Mouse (Mus musculus) heart, embryonic 16.5 days (tissue): Measurements from ENCODE around the gene Morn4. TPM values are rescaled to one million over a fixed set of nuclear protein-coding genes. Genes with fewer than 3 reads are reported as not detected.
A peak's percentile ranks its signal among the peaks of the same experiment; 100 is the strongest.

ENCODE experiments used
- ATAC-seq: fragments of 200-750 bp; cut with Nextera tagmentation; replicated peaks from 2 replicates; pipeline ENCODE4 v1.8.0; 2017; ENCODE audit warnings: moderate number of reproducible peaks; ENCODE audit not compliant: insufficient read depth, low FRiP score; ENCODE audit errors: extremely low read depth
- H3K27ac ChIP-seq: fragments of 300-500 bp; sonication (generic); 2 replicates; pipeline ENCODE4 v1.5.1; 2014; ENCODE audit warnings: mild to moderate bottlenecking, low read length, control low read depth, moderate library complexity
- H3K27me3 ChIP-seq: fragments of 300-500 bp; sonication (generic); 2 replicates; pipeline ENCODE4 v1.6.1; 2014; ENCODE audit warnings: low read length, mixed read lengths; ENCODE audit not compliant: control insufficient read depth, insufficient read depth
- H3K36me3 ChIP-seq: fragments of 300-500 bp; sonication (generic); 2 replicates; pipeline ENCODE4 v1.6.1; 2014; ENCODE audit not compliant: control insufficient read depth, insufficient read depth
- H3K4me1 ChIP-seq: fragments of 300-500 bp; sonication (generic); 2 replicates; pipeline ENCODE4 v1.6.1; 2014; ENCODE audit warnings: low read length, mixed read lengths; ENCODE audit not compliant: control insufficient read depth, insufficient read depth
- H3K4me2 ChIP-seq: fragments of 300-500 bp; sonication (generic); 2 replicates; pipeline ENCODE4 v1.6.1; 2014; ENCODE audit warnings: low read depth, mild to moderate bottlenecking, control low read depth, low read length
- H3K4me3 ChIP-seq: fragments of 300-500 bp; sonication (generic); 2 replicates; pipeline ENCODE4 v1.5.1; 2014; ENCODE audit warnings: mild to moderate bottlenecking, control low read depth, low read length
- H3K9ac ChIP-seq: fragments of 300-500 bp; sonication (generic); 2 replicates; pipeline ENCODE4 v1.6.1; 2014; ENCODE audit warnings: low read length, control low read depth
- H3K9me3 ChIP-seq: fragments of 300-500 bp; sonication (generic); replicated peaks from 2 replicates; pipeline ENCODE4 v1.6.1; 2016; ENCODE audit warnings: low read length; ENCODE audit not compliant: control insufficient read depth
- WGBS: fragments of 180-500 bp; shearing (Covaris S2); extraction: QIAGEN DNeasy Blood & Tissue Kit; methylation state at CpG from one replicate; pipeline ENCODE4 v1.1.7; 2014; 5-methylcytosine and 5-hydroxymethylcytosine counted together
- polyA plus RNA-seq: library from polyadenylated mRNA; unstranded; fragments of >200 nt; fragmentation: Nextera tagmentation; extraction: Ambion mirVana; gene quantifications from 2 replicates; pipeline ENCODE4 v1.2.1, GENCODE M21; 2015

The Morn4 gene
- 9.1 and 10.6 TPM in 2 replicates for polyA plus RNA-seq

DNA sequence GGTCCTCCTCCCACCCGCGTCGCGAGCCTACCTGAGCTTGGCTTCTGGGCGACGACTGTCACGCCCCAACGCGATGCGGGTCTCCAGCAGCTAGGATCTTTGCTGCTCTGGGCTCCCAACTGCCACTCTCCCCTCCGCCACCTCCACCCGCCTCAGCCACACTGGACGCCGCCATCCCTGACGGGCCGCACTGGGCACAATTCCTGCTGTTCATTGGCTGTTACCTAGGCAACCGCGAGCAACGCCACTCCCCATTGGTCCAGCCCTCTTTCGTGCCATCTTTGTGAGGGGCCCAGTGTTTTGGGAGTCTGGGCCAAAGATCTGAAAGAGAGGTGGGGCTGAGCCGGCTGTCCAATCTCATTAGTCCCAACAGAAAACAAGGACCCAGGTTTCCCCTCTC is at the start of gene Morn4:
TSS of gene Morn4 (minus strand) at position 192 of the 400 bp plus-strand sequence.
- ATAC-seq: peak; percentile 24; the same call in 1 of the 2 replicates
- Histone ChIP-seq H3K9ac (peak within 1 kb of the TSS; percentile 72), H3K4me1 (peaks cover 17% of the 10 kb centered on the region), H3K4me3 (peak within 1 kb of the TSS; percentile 74), H3K27ac (no peak within 1 kb of the TSS), H3K9me3 (no peaks in the 10 kb centered on the region), H3K36me3 (no peaks in the 10 kb centered on the region), H3K27me3 (no peaks in the 10 kb centered on the region), H3K4me2 (peak within 1 kb of the TSS; percentile 93)
- WGBS: 1% methylated on average over 21 of the region's 21 CpGs

DNA sequence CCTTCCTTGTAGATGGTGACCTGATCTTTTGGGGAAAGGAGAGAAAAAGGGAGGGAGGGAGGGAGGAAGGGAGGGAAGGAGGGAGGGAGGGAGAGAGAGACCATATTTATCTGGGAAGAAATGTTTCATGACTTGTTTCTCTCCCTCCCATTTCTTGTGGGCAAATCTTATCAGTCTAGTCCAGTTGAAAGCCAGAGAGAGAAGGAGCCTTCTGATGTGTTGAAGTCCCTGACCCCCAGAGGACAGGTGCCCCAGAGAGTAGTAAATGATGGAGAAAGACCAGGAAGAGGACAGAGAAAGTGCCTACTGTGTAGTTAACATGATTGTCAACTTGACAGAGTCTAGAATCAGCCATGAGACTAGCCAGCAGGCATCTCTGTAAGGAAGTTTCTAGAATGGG is 48.9 kb upstream of the Morn4 start:
- Histone ChIP-seq H3K9me3 (no peaks in the 10 kb centered on the region), H3K27me3 (no peaks in the 10 kb centered on the region), H3K9ac (no peak overlapping the region), H3K27ac (no peak overlapping the region), H3K36me3 (no peaks in the 10 kb centered on the region), H3K4me3 (no peak overlapping the region), H3K4me2 (no peak overlapping the region), H3K4me1 (peaks cover 1% of the 10 kb centered on the region)
- ATAC-seq: no peak

DNA sequence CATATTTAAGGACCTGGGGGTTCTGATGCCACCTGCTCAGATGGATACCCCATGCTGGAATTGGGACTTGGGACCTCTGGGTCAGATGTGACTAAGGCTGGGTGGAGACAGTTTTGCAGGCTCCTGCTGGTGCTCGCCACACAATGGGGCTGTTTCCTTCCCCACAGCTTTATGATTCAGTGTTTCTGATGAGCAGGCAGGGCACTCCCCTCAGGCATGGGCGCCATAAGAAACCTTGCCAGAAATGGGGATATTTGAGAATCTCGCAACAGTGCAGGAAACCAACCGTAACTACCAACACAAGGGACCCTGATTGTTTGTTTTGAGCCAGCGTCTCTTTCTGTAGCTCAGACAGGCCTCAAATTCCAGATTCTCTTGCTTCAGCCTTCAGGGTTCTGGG is 44.9 kb upstream of the Morn4 start:
- no peak for ATAC-seq
- Histone ChIP-seq H3K9ac (no peak overlapping the region), H3K27ac (no peak overlapping the region), H3K4me3 (no peak overlapping the region), H3K27me3 (no peaks in the 10 kb centered on the region), H3K4me1 (peaks cover 25% of the 10 kb centered on the region), H3K4me2 (no peak overlapping the region), H3K36me3 (no peaks in the 10 kb centered on the region), H3K9me3 (no peaks in the 10 kb centered on the region)
- 71% methylated on average over 5 of the region's 5 CpGs for WGBS

DNA sequence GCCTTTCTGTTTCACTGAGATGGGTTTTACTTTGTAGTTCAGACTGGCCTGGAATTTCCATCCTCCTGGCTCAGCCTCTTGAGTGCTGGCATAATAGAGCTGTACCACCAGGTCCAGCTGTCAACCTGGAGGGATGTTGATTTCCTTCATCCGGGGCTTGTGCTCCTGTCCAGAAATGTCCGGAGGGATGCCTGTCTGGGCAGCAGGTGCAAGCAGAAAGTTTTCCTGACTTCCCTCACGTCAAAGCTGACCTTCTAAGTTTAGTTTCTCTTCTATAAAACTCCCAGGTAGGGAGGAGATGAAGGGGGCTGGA is 44.1 kb upstream of the Morn4 start:
- 63% methylated on average over 3 of the region's 3 CpGs for WGBS

DNA sequence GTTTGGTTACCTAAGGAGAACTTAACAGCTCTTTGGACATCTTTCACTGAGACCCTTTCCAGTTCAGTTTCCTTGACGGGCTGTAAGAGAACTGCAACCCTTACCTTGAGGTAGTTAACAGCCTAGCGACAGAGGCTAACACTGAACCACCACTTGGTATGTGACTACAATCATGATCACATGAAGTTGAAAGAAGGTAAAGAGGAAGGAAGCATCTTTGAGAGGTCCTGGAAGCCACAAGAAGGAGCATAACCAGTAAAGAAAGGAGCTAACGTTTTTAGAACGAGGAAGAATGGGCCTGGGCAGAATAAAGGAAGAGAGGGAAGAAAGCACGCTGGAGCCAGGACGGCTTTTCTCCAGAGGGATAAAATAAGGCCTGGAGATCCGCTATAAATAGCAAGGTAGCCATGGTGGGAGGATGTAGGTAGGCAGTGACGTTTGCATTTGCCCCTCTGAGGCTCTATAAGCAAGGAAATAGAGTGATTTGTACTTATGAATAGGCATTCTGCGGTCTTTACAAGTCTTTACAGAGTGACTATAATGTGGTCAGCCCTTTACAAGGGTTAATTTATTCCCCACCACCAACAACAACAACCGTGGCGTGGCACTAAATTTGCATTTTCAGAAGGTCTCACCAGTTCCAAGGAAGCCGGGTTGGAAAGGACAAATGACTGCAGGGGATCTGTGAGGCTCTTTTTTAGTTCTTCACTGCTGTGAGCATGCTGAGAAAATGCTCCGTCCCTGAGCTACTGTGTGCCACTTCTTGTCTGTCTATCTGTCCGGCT is 43.5 kb upstream of the Morn4 start:
- Histone ChIP-seq H3K27ac (peak overlapping the region; percentile 90), H3K4me1 (peaks cover 32% of the 10 kb centered on the region), H3K36me3 (no peaks in the 10 kb centered on the region), H3K27me3 (no peaks in the 10 kb centered on the region), H3K4me2 (peak overlapping the region; percentile 98), H3K9ac (peak overlapping the region; percentile 56; the same call in 1 of the 2 replicates), H3K4me3 (peak overlapping the region; percentile 78), H3K9me3 (no peaks in the 10 kb centered on the region)
- no peak; the same call in 1 of the 2 replicates for ATAC-seq
- 33% methylated on average over 14 of the region's 14 CpGs for WGBS

More for the DNA sequence above, 44.1 kb upstream of the Morn4 start:
- peaks cover 32% of the 10 kb centered on the region for H3K4me1 ChIP-seq
- no peak overlapping the region for H3K9ac ChIP-seq
- no peak overlapping the region for H3K4me3 ChIP-seq
- H3K27me3 ChIP-seq: no peaks in the 10 kb centered on the region
- no peaks in the 10 kb centered on the region for H3K9me3 ChIP-seq
- no peaks in the 10 kb centered on the region for H3K36me3 ChIP-seq
- ATAC-seq: no peak
- peak overlapping the region; percentile 90 for H3K27ac ChIP-seq
- no peak overlapping the region for H3K4me2 ChIP-seq

DNA sequence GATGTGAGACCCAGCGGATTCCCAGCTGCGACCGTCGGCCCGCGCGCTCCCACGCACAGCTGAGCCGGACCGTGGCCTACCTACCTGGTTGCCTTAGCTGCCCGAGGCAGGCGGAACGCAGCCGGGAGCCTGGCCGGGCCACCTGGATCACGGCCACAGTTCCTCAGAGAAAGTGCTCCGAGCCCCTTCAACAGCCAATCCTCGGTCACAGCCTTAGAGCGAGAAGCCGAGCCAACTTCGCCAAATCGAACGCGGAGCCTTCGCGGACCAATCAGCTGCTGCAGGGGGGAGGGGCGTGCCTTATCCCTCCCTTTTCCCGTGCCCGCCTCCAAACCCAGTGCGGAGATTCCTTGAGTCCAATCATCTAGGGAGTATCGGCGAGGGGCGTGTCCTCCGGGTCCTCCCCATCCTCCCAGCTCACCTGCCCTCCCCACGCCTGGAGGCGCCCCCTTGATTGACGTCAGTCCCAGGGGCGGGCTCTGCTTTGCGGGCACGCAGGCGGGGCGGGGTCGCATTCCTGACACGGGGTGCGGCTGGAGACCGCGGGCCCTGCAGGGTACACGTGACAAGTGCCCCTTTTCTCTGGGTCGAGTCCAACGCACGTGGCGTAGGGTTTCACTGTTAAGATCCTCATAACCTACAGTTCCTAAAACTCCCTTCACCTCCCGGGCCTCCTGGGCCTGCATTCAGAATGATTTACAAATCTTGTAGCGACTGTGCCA is 42.8 kb upstream of the Morn4 start, which contains the start of gene Avpi1:
TSS of gene Avpi1 (minus strand) at position 273 of the 722 bp plus-strand sequence.
- H3K9ac ChIP-seq: peak within 1 kb of the TSS; percentile 88
- under 1% methylated on average over 54 of the region's 54 CpGs for WGBS
- H3K4me3 ChIP-seq: peak within 1 kb of the TSS; percentile 78

DNA sequence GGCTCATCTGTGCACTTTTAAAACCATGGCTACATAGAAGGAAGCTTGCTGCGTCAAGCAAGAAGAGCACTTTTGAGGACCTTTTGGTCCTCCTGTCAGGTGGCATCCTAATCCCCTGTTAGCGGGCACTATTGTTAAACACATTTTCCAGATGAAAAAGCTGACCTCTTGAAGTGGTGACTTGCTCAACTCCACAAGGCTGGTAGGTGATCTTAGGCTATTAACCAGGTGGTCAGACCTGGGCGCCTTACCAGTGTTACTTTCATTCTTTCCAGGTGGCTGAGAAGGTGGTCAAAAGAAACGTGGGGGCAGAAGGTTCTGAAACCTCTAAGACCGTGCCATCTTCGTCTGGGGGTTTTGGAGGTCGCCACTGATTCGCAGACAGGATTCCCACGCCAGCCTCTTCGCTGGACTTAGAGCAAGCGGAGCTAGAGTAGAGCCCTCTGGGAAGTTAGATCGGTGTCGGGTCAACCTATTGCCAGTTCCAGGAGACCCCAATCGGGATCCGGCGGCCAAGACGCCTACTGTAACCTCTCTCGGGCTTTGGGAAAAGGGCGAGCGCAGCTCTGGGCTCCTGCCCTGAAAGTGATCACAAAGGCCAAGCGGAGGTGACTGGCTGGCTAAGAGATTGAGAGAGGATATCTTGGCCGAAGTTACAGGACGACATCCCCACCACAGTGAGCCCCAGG is 42.0 kb upstream of the Morn4 start:
- peak overlapping the region; percentile 86 for H3K27ac ChIP-seq
- H3K9me3 ChIP-seq: no peaks in the 10 kb centered on the region
- peak overlapping the region; percentile 78 for H3K4me3 ChIP-seq
- peaks cover 32% of the 10 kb centered on the region for H3K4me1 ChIP-seq
- H3K27me3 ChIP-seq: no peaks in the 10 kb centered on the region
- peak overlapping the region; percentile 98 for H3K4me2 ChIP-seq
- 6% methylated on average over 23 of the region's 23 CpGs for WGBS
- peak overlapping the region; percentile 88 for H3K9ac ChIP-seq
- no peak for ATAC-seq
- peaks cover 9% of the 10 kb centered on the region for H3K36me3 ChIP-seq

More for the DNA sequence above, 42.8 kb upstream of the Morn4 start, which contains the start of gene Avpi1:
- Histone ChIP-seq H3K27me3 (no peaks in the 10 kb centered on the region), H3K4me2 (peak within 1 kb of the TSS; percentile 98), H3K9me3 (no peaks in the 10 kb centered on the region), H3K36me3 (0 out of 2 replicates have a peak, but pooled peaks cover 2% of the 10 kb centered on the region), H3K27ac (peak within 1 kb of the TSS; percentile 90), H3K4me1 (peaks cover 32% of the 10 kb centered on the region)
- peak; percentile 98 for ATAC-seq

DNA sequence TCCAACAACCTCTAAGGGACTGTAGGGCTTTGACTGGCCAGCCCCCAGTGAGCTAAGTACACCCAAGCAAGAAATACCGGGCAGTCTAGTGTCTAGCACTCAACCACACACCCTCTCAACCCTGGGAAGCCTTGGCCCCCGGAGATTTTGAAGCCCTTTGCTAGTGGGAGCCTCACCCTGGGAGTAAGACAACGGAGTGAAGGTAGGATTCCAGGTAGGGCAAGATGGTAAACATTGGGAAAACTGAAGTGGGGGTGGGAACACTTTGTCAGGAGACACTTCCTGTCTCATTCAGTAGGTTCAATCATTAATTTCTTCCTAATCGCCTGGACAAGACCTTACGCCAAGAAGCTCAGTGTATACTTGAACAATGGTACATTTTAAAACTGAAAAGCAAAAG is 40.9 kb upstream of the Morn4 start:
- Histone ChIP-seq H3K9ac (no peak overlapping the region), H3K4me2 (no peak overlapping the region), H3K27ac (no peak overlapping the region)

More for the DNA sequence above, 40.9 kb upstream of the Morn4 start:
- Histone ChIP-seq H3K4me1 (peaks cover 32% of the 10 kb centered on the region), H3K27me3 (no peaks in the 10 kb centered on the region), H3K4me3 (no peak overlapping the region), H3K36me3 (peaks cover 13% of the 10 kb centered on the region), H3K9me3 (no peaks in the 10 kb centered on the region)
- 78% methylated on average over 5 of the region's 5 CpGs for WGBS
- no peak for ATAC-seq
